Mouse (Mus musculus) activated CD4-positive, CD25-positive, alpha-beta regulatory T cell, adult 9 weeks (primary cell): ENCODE results near the gene Cd53. TPM values are rescaled to one million over a fixed set of nuclear protein-coding genes. Genes with fewer than 3 reads are reported as not detected.

Experiments
- polyA plus RNA-seq: library from polyadenylated mRNA; unstranded; fragments of 100-300 nt; shearing (Covaris generic); gene quantifications from one replicate; pipeline ENCODE4 v1.2.1, GENCODE M21; 2017

Gene Cd53
- polyA plus RNA-seq, result 1,136 TPM

DNA sequence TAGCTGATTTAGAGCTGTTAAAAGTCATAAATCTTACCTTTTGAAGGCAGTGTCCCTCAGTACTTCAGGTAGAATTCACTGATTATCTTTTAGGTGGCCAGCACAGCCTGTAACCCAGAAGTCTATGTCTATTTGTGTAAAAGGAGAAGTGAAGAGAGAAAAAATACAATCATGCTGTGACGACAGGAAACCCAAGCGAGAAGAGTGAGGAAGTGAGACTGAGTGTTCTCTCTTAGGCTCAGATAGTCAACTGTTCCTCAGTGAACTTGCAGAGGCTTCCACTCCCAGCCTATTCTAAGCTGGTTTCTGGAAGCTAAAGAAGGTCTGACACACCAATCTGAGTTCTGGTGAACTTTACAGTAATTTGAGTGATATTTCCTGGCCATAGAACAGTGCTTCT is at the start of gene Cd53:
Gene Cd53, minus strand, starts transcription at position 220 of the 400 bp plus-strand sequence.

DNA sequence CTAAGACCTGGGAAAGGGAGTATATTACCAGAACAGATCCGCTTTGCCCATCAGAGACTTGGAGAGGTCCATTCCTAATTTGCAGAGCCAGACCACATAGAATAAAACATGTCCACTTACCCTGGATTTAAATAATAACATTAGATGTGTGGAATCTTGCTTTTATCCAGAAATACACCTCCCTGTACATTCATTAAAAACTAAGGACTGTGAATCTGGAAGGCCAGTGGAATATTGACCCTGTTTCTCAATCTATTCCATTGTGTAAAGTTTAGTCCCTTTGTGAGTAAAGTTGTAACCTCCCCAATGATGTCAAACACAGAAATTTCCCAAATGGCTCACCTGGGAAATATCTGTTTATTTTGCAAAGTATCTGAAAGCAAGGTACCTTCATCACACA is 36.2 kb upstream of the Cd53 start, which contains the start of gene Olfr266:
Gene Olfr266, minus strand, starts transcription at position 101 of the 400 bp plus-strand sequence.

Other genes starting within 250 kb of the Cd53 start
- 47.5 TPM for gene Dram2, start 242.4 kb downstream of the Cd53 start, polyA plus RNA-seq
- 112 TPM for gene Cept1, start 242.3 kb downstream of the Cd53 start, polyA plus RNA-seq
- gene Lrif1, start 105.2 kb downstream of the Cd53 start, polyA plus RNA-seq, result 42.1 TPM
- gene Olfr266, start 36.1 kb upstream of the Cd53 start, polyA plus RNA-seq, result not detected
- gene Kcna3, start 246.0 kb upstream of the Cd53 start, polyA plus RNA-seq, result 11.0 TPM